Comparison of ENCODE assay signal across 20 mouse cellular contexts in the genomic region with DNA sequence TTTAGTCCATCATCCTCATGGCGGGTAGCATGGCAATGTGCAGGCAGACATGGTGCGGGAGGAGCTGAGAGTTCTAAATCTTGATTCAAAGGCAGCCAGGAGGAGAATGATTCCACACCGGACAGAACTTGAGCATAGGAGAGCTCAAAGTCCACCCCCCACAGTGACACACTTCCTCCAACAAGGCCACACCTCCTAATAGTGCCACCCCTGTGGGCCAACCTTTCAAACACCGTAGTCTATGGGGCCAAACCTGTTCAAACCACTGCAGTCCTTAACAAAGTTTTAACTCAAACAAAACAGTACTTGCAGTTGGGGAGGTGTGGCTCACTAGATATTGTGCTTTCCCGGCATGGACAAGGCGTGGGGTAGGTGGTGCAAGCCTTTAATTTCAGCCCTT. TPM values are rescaled to one million over a fixed set of nuclear protein-coding genes. Genes with fewer than 3 reads are reported as not detected.
"Had no signal": no experiment of that assay in that cellular context is flagged by ENCODE, and none has a peak within 500 bp of the region (broad histone marks: within the 10 kb centered on the region; RNA-seq: fewer than 3 reads in every experiment).

No protein-coding gene starts in this region.

- H3K9me3 ChIP-seq: liver, embryonic 12.5 days; midbrain, embryonic 10.5 days; midbrain, embryonic 13.5 days; neural tube, embryonic 13.5 days had no signal

- H3K4me2 ChIP-seq: liver, embryonic 12.5 days; lung, embryonic 14.5 days; midbrain, embryonic 13.5 days; neural tube, embryonic 13.5 days had no signal

- H3K9ac ChIP-seq: liver, embryonic 12.5 days; lung, embryonic 14.5 days; midbrain, embryonic 13.5 days; neural tube, embryonic 13.5 days had no signal

- ATAC-seq: liver, embryonic 12.5 days; lung, postnatal 0 days; midbrain, embryonic 13.5 days; midbrain, embryonic 16.5 days had no signal

- H3K4me3 ChIP-seq: layer of hippocampus, adult 2 months; left cerebral cortex, adult 2 months; liver, embryonic 12.5 days; megakaryocyte, embryonic 14.5 days; midbrain, embryonic 10.5 days; midbrain, embryonic 13.5 days; myocyte; neural tube, embryonic 13.5 days had no signal

- H3K36me3 ChIP-seq: liver, embryonic 12.5 days; midbrain, embryonic 10.5 days; midbrain, embryonic 13.5 days; neural tube, embryonic 13.5 days had no signal

- DNase-seq: kidney, adult 8-10 months; kidney, postnatal 14 days; layer of hippocampus, adult 9-11 months; layer of hippocampus, postnatal 36 days; lung, embryonic 14.5 days; lung, postnatal 36 days; retina, postnatal 1 day; right cerebral cortex, postnatal 25 days; thymus, adult 2 months; thymus, postnatal 14 days had no signal

- H3K27me3 ChIP-seq: midbrain, embryonic 13.5 days; neural tube, embryonic 13.5 days had no signal

- H3K27ac ChIP-seq: layer of hippocampus, adult 2 months; left cerebral cortex, adult 2 months; liver, embryonic 12.5 days; midbrain, embryonic 10.5 days; midbrain, embryonic 13.5 days; neural tube, embryonic 13.5 days had no signal

RNA-seq across cellular contexts. Expression of a gene that starts 3.8 kb away (rescaled TPM):
- polyA plus RNA-seq: myocyte had no signal
